Mouse (Mus musculus): ENCODE measurements around the gene Stx8. TPM values are rescaled to one million over a fixed set of nuclear protein-coding genes. Genes with fewer than 3 reads are reported as not detected.

Gene Stx8
- polyA plus RNA-seq, 1 experiment from 2014 or later = 64.1 TPM

DNA sequence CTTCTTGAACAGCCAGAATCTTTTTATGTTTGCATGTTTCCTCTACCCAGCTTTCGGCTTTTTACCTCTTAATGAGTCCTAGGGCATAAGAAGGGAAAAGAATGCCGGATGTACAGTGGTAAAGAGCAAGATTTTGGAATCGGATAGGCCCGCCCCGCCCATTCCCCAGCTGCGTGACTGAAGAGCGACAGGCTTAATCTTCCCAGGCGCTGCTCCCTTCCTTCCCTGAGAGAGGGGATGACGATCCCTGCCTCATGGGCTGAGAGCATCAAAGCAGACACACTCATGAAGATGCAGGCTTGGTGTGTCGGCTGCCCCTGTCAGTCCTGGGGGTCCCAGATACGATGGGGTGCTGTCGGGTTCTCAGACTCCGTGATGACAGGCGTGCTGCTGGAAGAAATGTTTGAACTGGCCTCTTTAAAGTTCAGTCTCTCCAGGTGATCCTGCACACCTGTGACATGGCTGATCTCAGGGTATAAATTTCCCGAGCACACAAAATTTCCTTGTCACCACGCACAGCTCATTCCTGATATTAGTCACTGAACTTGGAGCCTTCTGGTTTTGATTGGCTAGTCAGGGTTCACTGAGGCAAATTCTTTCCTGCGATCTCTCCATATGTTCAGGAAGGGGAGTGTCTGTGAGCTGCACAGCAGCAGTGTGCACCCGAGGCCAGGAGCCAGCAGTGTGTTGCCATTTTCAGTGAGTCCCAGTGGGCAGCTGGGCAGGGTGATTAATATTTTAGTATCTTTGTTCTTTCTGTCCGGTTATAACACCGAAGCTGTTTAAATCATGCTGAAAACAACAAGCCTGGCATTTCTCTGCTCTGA, 70.4 kb downstream of the Stx8 start:
- no peaks in the 10 kb centered on the region for H3K36me3 ChIP-seq (ENCODE audit: control insufficient read depth, insufficient read depth, low read length)
- H3K27me3 ChIP-seq (ENCODE audit: control insufficient read depth, insufficient read depth, low read depth, low read length) = no peaks in the 10 kb centered on the region
- 67% methylated on average over 20 of the region's 20 CpGs for WGBS
- H3K4me2 ChIP-seq (ENCODE audit: low read length) = no peak overlapping the region
- H3K27ac ChIP-seq (ENCODE audit: low read length) = no peak overlapping the region
- no peak overlapping the region for H3K4me3 ChIP-seq (ENCODE audit: low read depth, low read length)
- H3K9me3 ChIP-seq (replicated peaks; ENCODE audit: control insufficient read depth, low read length, poor library complexity, severe bottlenecking) = no peaks in the 10 kb centered on the region
- no peak for ATAC-seq
- no peak overlapping the region for H3K9ac ChIP-seq (ENCODE audit: low read depth, low read length)
- peaks cover 3% of the 10 kb centered on the region; the same call in 1 of the 2 replicates for H3K4me1 ChIP-seq (ENCODE audit: control insufficient read depth, insufficient read depth, low read length)

DNA sequence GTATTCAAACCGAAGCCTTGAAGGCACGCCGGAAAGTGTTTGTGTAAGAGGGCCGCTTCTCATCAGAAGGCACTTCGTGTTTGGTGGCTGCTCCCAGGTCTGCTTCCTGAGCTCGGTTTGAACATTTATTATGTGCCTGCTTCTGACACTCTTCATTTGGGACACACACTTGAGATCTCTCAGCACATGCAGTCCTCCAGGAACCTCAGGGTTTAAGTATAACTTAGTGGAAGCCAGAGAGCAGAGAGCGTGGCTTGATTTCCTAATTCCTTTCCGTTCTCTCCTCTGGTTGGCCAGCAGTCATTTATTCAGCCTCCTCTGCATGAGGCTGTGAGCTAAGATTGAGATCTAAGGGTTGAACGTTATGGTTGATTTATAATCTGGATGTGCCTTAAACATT, 71.1 kb downstream of the Stx8 start:
- Histone ChIP-seq H3K27ac (ENCODE audit: low read length) (no peak overlapping the region), H3K4me3 (ENCODE audit: low read depth, low read length) (no peak overlapping the region), H3K4me2 (ENCODE audit: low read length) (no peak overlapping the region), H3K9me3 (replicated peaks; ENCODE audit: control insufficient read depth, low read length, poor library complexity, severe bottlenecking) (no peaks in the 10 kb centered on the region), H3K27me3 (ENCODE audit: control insufficient read depth, insufficient read depth, low read depth, low read length) (no peaks in the 10 kb centered on the region), H3K9ac (ENCODE audit: low read depth, low read length) (no peak overlapping the region), H3K4me1 (ENCODE audit: control insufficient read depth, insufficient read depth, low read length) (peaks cover 3% of the 10 kb centered on the region; the same call in 1 of the 2 replicates), H3K36me3 (ENCODE audit: control insufficient read depth, insufficient read depth, low read length) (no peaks in the 10 kb centered on the region)
- ATAC-seq = no peak
- WGBS = 71% methylated on average over 9 of the region's 9 CpGs

DNA sequence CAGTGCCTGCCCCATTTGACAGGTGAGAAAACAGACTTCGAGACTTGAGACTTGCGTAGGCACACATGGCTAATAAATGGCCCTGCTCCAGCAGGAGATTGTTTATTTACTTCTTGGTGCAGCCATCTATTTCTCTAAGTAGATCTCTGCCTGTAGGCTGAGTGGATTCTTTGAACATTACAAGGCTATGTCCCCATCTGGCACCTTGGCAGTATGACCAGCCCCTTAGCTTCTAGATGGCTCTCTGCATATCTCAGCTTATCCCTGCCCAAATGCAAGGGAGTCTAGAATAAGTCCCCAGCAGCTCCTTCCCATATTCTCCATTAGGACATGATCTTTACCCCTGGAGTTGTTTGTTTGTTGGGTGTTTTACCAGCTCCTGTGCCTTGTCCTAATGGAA, 72.1 kb downstream of the Stx8 start:
- Histone ChIP-seq H3K27me3 (ENCODE audit: control insufficient read depth, insufficient read depth, low read depth, low read length) (no peaks in the 10 kb centered on the region), H3K9ac (ENCODE audit: low read depth, low read length) (no peak overlapping the region), H3K9me3 (replicated peaks; ENCODE audit: control insufficient read depth, low read length, poor library complexity, severe bottlenecking) (no peaks in the 10 kb centered on the region), H3K4me3 (ENCODE audit: low read depth, low read length) (no peak overlapping the region), H3K4me1 (ENCODE audit: control insufficient read depth, insufficient read depth, low read length) (peaks cover 3% of the 10 kb centered on the region; the same call in 1 of the 2 replicates), H3K4me2 (ENCODE audit: low read length) (no peak overlapping the region), H3K36me3 (ENCODE audit: control insufficient read depth, insufficient read depth, low read length) (no peaks in the 10 kb centered on the region), H3K27ac (ENCODE audit: low read length) (no peak overlapping the region)
- 83% methylated on average over 2 of the region's 2 CpGs for WGBS
- ATAC-seq = no peak

DNA sequence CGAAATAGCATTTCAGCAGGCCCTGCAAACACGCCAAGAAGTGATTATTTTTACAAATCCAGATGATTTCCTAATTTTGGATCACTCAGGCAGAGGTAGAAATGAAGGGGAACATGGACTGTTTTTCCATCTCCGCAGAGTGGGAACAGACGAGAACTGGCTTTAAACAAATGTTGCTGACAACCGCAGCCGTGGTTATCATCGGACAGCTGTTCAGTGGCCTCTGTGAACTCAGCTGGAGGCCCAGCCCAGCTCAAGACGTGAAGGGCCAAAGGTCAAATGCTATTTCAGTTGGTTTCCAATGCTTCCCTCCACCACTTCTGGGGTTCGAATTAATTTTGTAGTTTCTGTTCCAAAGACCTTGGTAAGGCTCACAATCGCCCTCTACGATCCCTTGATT, 78.2 kb downstream of the Stx8 start:
- Histone ChIP-seq H3K9ac (ENCODE audit: low read depth, low read length) (no peak overlapping the region), H3K27me3 (ENCODE audit: control insufficient read depth, insufficient read depth, low read depth, low read length) (no peaks in the 10 kb centered on the region), H3K27ac (ENCODE audit: low read length) (no peak overlapping the region), H3K36me3 (ENCODE audit: control insufficient read depth, insufficient read depth, low read length) (no peaks in the 10 kb centered on the region), H3K4me3 (ENCODE audit: low read depth, low read length) (no peak overlapping the region), H3K9me3 (replicated peaks; ENCODE audit: control insufficient read depth, low read length, poor library complexity, severe bottlenecking) (no peaks in the 10 kb centered on the region), H3K4me1 (ENCODE audit: control insufficient read depth, insufficient read depth, low read length) (peaks cover 3% of the 10 kb centered on the region), H3K4me2 (ENCODE audit: low read length) (no peak overlapping the region)
- no peak for ATAC-seq
- WGBS = 18% methylated on average over 11 of the region's 11 CpGs

DNA sequence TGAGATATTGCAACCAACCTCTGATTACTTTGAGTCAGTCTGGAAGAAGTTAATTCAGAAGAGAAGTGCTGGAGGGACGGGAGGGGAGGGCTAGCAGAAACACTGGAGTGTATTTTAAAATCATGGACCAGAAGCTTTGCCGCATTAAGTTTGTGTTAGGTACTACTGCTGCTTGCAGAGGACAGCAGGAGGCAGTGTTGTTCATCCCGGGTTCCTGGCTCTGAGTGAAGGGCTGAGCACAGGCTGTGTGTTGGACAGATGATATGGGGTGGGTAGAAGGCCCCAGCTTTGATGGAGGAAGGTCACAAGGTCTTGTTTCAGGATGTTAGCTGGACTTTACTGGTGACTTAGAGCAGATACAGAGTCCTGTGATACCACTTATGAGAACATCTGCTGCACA, 80.9 kb downstream of the Stx8 start:
- peaks cover 3% of the 10 kb centered on the region for H3K4me1 ChIP-seq (ENCODE audit: control insufficient read depth, insufficient read depth, low read length)
- no peak overlapping the region for H3K4me3 ChIP-seq (ENCODE audit: low read depth, low read length)
- H3K27ac ChIP-seq (ENCODE audit: low read length) = no peak overlapping the region
- H3K9me3 ChIP-seq (replicated peaks; ENCODE audit: control insufficient read depth, low read length, poor library complexity, severe bottlenecking) = no peaks in the 10 kb centered on the region
- no peaks in the 10 kb centered on the region for H3K27me3 ChIP-seq (ENCODE audit: control insufficient read depth, insufficient read depth, low read depth, low read length)
- ATAC-seq = no peak
- no peak overlapping the region for H3K4me2 ChIP-seq (ENCODE audit: low read length)
- no peaks in the 10 kb centered on the region for H3K36me3 ChIP-seq (ENCODE audit: control insufficient read depth, insufficient read depth, low read length)
- no peak overlapping the region for H3K9ac ChIP-seq (ENCODE audit: low read depth, low read length)
- 60% methylated on average over 3 of the region's 3 CpGs for WGBS

DNA sequence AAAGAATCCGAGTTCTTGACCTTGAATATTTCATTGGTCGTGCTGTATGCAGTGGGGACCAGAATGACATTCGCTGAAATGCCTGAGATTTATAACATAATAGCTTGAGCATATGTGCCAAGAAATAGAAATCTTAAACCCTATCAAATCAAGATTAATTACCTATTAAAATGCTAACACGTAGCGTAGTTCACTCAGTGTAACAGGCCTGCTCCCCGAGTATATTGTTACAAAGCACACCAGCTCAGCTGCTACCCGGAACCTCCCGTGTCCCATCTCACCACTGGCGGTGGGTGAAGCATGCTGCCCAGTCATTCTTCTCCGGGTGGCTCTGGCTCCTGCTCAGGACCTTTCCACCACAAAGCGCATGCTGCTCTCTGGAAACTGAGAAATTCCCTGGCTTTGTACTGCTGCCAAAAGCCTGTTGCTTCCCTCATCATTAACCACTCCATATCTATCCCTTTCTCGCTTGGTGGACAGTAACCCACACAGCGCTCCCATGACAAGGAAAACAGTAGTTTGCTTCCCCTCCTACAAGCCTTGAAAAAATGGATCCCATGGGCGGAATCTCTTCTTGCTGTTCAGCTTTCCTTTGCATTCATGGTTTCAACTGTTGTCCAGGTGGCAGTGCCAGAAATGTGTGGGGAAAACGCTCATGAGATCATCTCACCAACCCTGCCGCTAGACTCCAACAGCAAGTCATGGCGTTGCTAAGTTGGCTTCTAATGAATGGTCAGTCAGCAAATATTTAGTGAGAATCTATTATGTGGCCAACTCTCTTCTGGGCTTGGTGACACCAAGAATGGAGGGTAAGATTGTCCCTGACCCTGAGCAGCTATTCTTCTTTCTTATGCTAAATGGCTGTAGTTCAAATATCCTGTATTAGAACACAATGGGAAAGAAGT, 83.5 kb downstream of the Stx8 start:
- H3K27ac ChIP-seq (ENCODE audit: low read length) = no peak overlapping the region
- H3K9me3 ChIP-seq (replicated peaks; ENCODE audit: control insufficient read depth, low read length, poor library complexity, severe bottlenecking) = no peaks in the 10 kb centered on the region
- H3K36me3 ChIP-seq (ENCODE audit: control insufficient read depth, insufficient read depth, low read length) = no peaks in the 10 kb centered on the region
- H3K27me3 ChIP-seq (ENCODE audit: control insufficient read depth, insufficient read depth, low read depth, low read length) = no peaks in the 10 kb centered on the region
- ATAC-seq = no peak
- H3K4me2 ChIP-seq (ENCODE audit: low read length) = no peak overlapping the region
- no peaks in the 10 kb centered on the region for H3K4me1 ChIP-seq (ENCODE audit: control insufficient read depth, insufficient read depth, low read length)
- WGBS = 74% methylated on average over 17 of the region's 17 CpGs
- H3K9ac ChIP-seq (ENCODE audit: low read depth, low read length) = no peak overlapping the region
- no peak overlapping the region for H3K4me3 ChIP-seq (ENCODE audit: low read depth, low read length)

DNA sequence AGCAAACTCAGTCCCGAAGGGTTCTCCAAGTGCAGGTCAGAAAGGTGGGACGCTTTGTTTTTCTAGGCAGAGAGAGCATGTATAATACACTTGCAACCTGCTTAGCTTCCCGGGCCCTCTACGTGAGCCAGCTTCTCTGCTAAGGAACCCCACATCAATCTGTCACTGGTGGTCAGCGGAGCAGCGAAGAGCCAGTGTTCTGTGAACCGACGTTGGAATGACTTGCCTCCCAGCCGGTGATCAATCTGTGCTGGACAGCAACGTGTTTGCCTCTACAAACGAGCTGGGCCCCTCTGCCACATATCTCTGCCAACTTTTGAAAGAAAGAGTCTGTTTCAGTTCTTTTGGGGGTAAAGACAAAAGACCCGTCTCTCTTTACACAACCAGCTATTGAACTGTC, 84.7 kb downstream of the Stx8 start:
- no peaks in the 10 kb centered on the region for H3K36me3 ChIP-seq (ENCODE audit: control insufficient read depth, insufficient read depth, low read length)
- H3K9ac ChIP-seq (ENCODE audit: low read depth, low read length) = no peak overlapping the region
- no peaks in the 10 kb centered on the region for H3K27me3 ChIP-seq (ENCODE audit: control insufficient read depth, insufficient read depth, low read depth, low read length)
- 50% methylated on average over 12 of the region's 12 CpGs for WGBS
- no peaks in the 10 kb centered on the region for H3K4me1 ChIP-seq (ENCODE audit: control insufficient read depth, insufficient read depth, low read length)
- no peak overlapping the region for H3K27ac ChIP-seq (ENCODE audit: low read length)
- no peak for ATAC-seq
- H3K4me2 ChIP-seq (ENCODE audit: low read length) = no peak overlapping the region
- H3K4me3 ChIP-seq (ENCODE audit: low read depth, low read length) = no peak overlapping the region
- no peaks in the 10 kb centered on the region for H3K9me3 ChIP-seq (replicated peaks; ENCODE audit: control insufficient read depth, low read length, poor library complexity, severe bottlenecking)

DNA sequence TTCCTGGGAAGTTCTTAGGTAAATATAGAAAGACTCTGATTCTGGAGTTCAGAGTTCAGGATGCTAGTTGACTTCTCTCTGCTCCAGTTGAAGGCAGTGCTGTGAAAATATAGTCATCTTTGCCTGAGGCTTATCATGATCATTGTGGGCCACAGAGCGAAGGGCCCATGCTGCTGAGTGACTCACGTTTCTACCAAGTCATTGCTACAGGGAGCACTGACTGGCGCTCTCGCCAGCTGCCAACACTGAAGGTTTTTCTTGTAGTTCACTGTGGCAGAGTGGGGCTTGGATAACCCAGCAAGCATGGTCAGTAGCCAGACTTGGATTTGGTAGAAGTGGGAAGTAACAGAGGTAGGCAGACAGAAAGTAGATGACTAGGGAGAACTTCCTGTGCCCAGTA, 85.3 kb downstream of the Stx8 start:
- Histone ChIP-seq H3K27ac (ENCODE audit: low read length) (no peak overlapping the region), H3K4me1 (ENCODE audit: control insufficient read depth, insufficient read depth, low read length) (no peaks in the 10 kb centered on the region), H3K9me3 (replicated peaks; ENCODE audit: control insufficient read depth, low read length, poor library complexity, severe bottlenecking) (no peaks in the 10 kb centered on the region), H3K27me3 (ENCODE audit: control insufficient read depth, insufficient read depth, low read depth, low read length) (no peaks in the 10 kb centered on the region), H3K4me2 (ENCODE audit: low read length) (no peak overlapping the region), H3K36me3 (ENCODE audit: control insufficient read depth, insufficient read depth, low read length) (no peaks in the 10 kb centered on the region), H3K9ac (ENCODE audit: low read depth, low read length) (no peak overlapping the region), H3K4me3 (ENCODE audit: low read depth, low read length) (no peak overlapping the region)
- WGBS = 89% methylated on average over 4 of the region's 4 CpGs
- ATAC-seq = no peak
